Comparison of ENCODE assay signal across 24 mouse cellular contexts in the genomic region with DNA sequence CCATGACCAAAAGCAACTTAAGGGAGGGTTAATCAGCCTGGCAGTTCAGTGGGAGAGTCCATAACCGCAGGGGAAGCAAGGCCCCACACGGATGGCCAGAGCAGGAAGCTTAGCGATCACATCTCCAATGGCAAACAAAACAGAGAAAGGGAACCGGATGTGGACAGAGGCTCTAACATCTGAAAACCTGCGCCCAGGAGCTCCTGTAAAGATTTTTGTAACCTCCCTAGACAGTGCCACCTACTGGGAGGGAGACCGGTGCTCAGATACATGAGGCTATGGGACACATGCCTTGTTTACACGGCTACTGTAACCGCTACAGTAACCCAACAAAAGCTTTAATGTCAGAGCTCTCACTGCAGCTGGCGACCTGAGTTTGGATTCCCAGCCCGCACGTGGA. TPM values are rescaled to one million over a fixed set of nuclear protein-coding genes. Genes with fewer than 3 reads are reported as not detected.
DNase-seq lines count a peak whose midpoint lies in the region; ATAC-seq and TF ChIP-seq lines count a peak whose summit lies in the region.
"Had no signal": no experiment of that assay in that cellular context is flagged by ENCODE, and none has a peak within 500 bp of the region (broad histone marks: within the 10 kb centered on the region; RNA-seq: fewer than 3 reads in every experiment).

No protein-coding gene starts in this region.

- no peaks in the 10 kb centered on the region for H3K4me1 ChIP-seq in forebrain, embryonic 16.5 days (replicated peaks; ENCODE audit: control insufficient read depth, insufficient read depth, low read length)
- no peaks in the 10 kb centered on the region for H3K4me1 ChIP-seq in forebrain, embryonic 15.5 days
- H3K4me1 ChIP-seq in hindbrain, postnatal 0 days (ENCODE audit: insufficient read depth, low read length), result no peaks in the 10 kb centered on the region
- no peaks in the 10 kb centered on the region for H3K4me1 ChIP-seq in hindbrain, embryonic 11.5 days (replicated peaks; ENCODE audit: control insufficient read depth, insufficient read depth, low read length)
- H3K4me1 ChIP-seq in limb, embryonic 11.5 days (ENCODE audit: control insufficient read depth, insufficient read depth, low read length), result no peaks in the 10 kb centered on the region
- H3K4me1 ChIP-seq: forebrain, embryonic 12.5 days; heart, embryonic 12.5 days; limb, embryonic 12.5 days; lung, embryonic 15.5 days; neural tube, embryonic 12.5 days had no signal

- 94% methylated on average over 11 of the region's 11 CpGs for WGBS in forebrain, embryonic 16.5 days
- 91% methylated on average over 11 of the region's 11 CpGs for WGBS in forebrain, embryonic 15.5 days
- WGBS in hindbrain, postnatal 0 days, result 93% methylated on average over 11 of the region's 11 CpGs
- WGBS in hindbrain, embryonic 11.5 days, result 90% methylated on average over 11 of the region's 11 CpGs
- 84% methylated on average over 11 of the region's 11 CpGs for WGBS in limb, embryonic 11.5 days

- TF ChIP-seq CTCF in hindbrain, postnatal 0 days (IDR thresholded peaks at IDR 0.05; ENCODE audit: low read depth), result no peak

- H3K4me2 ChIP-seq in forebrain, embryonic 16.5 days (ENCODE audit: low read length), result no peak overlapping the region
- no peak overlapping the region for H3K4me2 ChIP-seq in forebrain, embryonic 15.5 days (replicated peaks)
- no peak overlapping the region for H3K4me2 ChIP-seq in hindbrain, postnatal 0 days (ENCODE audit: low read depth, low read length)
- no peak overlapping the region for H3K4me2 ChIP-seq in hindbrain, embryonic 11.5 days (replicated peaks; ENCODE audit: low read depth, low read length)
- H3K4me2 ChIP-seq in limb, embryonic 11.5 days (ENCODE audit: low read depth, severe bottlenecking), result no peak overlapping the region
- H3K4me2 ChIP-seq: forebrain, embryonic 12.5 days; heart, embryonic 12.5 days; limb, embryonic 12.5 days; liver, embryonic 15.5 days; lung, embryonic 15.5 days; midbrain, embryonic 11.5 days; neural tube, embryonic 12.5 days had no signal

- no peak overlapping the region for H3K27ac ChIP-seq in forebrain, embryonic 16.5 days (ENCODE audit: low read length)
- H3K27ac ChIP-seq in forebrain, embryonic 15.5 days (replicated peaks), result no peak overlapping the region
- H3K27ac ChIP-seq in hindbrain, postnatal 0 days, result no peak overlapping the region
- H3K27ac ChIP-seq in hindbrain, embryonic 11.5 days (ENCODE audit: low read depth, low read length), result no peak overlapping the region
- no peak overlapping the region for H3K27ac ChIP-seq in limb, embryonic 11.5 days (replicated peaks; ENCODE audit: low read depth, low read length)
- H3K27ac ChIP-seq: forebrain, embryonic 12.5 days; heart, adult 2 months; limb, embryonic 12.5 days; liver, embryonic 15.5 days; lung, embryonic 15.5 days; neural tube, embryonic 12.5 days had no signal

- no peaks in the 10 kb centered on the region for H3K27me3 ChIP-seq in forebrain, embryonic 16.5 days (replicated peaks; ENCODE audit: control insufficient read depth, insufficient read depth, low read length)
- H3K27me3 ChIP-seq in forebrain, embryonic 15.5 days, result no peaks in the 10 kb centered on the region
- H3K27me3 ChIP-seq in hindbrain, postnatal 0 days (ENCODE audit: insufficient read depth, low read length), result no peaks in the 10 kb centered on the region
- no peaks in the 10 kb centered on the region for H3K27me3 ChIP-seq in hindbrain, embryonic 11.5 days (ENCODE audit: control insufficient read depth, insufficient read depth, low read length)
- no peaks in the 10 kb centered on the region for H3K27me3 ChIP-seq in limb, embryonic 11.5 days (ENCODE audit: control insufficient read depth, insufficient read depth, low read length)
- H3K27me3 ChIP-seq: forebrain, embryonic 12.5 days; heart, embryonic 12.5 days; limb, embryonic 12.5 days; liver, embryonic 15.5 days; lung, embryonic 15.5 days; neural tube, embryonic 12.5 days had no signal

- H3K36me3 ChIP-seq in forebrain, embryonic 16.5 days (ENCODE audit: control insufficient read depth, insufficient read depth), result peaks cover 12% of the 10 kb centered on the region
- peaks cover 18% of the 10 kb centered on the region for H3K36me3 ChIP-seq in forebrain, embryonic 15.5 days
- peaks cover 14% of the 10 kb centered on the region; the same call in 1 of the 2 replicates for H3K36me3 ChIP-seq in hindbrain, postnatal 0 days (ENCODE audit: insufficient read depth, low read length)
- H3K36me3 ChIP-seq in hindbrain, embryonic 11.5 days (ENCODE audit: control insufficient read depth, insufficient read depth, low read length), result no peaks in the 10 kb centered on the region
- H3K36me3 ChIP-seq in limb, embryonic 11.5 days (ENCODE audit: control insufficient read depth, insufficient read depth, low read length), result no peaks in the 10 kb centered on the region
- H3K36me3 ChIP-seq: heart, embryonic 12.5 days; limb, embryonic 12.5 days; liver, embryonic 15.5 days; lung, embryonic 15.5 days had no signal

- 0 out of 2 replicates have a peak, but pooled peaks have one; percentile 10 for ATAC-seq in forebrain, embryonic 16.5 days
- ATAC-seq in forebrain, embryonic 15.5 days (replicated peaks), result no peak
- peak; percentile 7; the same call in 1 of the 2 replicates for ATAC-seq in hindbrain, postnatal 0 days
- no peak for ATAC-seq in hindbrain, embryonic 11.5 days (ENCODE audit: low FRiP score)
- peak; percentile 21; the same call in 1 of the 2 replicates for ATAC-seq in limb, embryonic 11.5 days (ENCODE audit: insufficient number of reproducible peaks, low FRiP score, low TSS enrichment, low read depth)

- H3K9me3 ChIP-seq in forebrain, embryonic 16.5 days (ENCODE audit: control insufficient read depth, low read length), result no peaks in the 10 kb centered on the region
- H3K9me3 ChIP-seq in forebrain, embryonic 15.5 days, result no peaks in the 10 kb centered on the region
- H3K9me3 ChIP-seq in hindbrain, postnatal 0 days (ENCODE audit: low read length), result no peaks in the 10 kb centered on the region
- no peaks in the 10 kb centered on the region for H3K9me3 ChIP-seq in hindbrain, embryonic 11.5 days (ENCODE audit: control insufficient read depth, low read length)
- no peaks in the 10 kb centered on the region for H3K9me3 ChIP-seq in limb, embryonic 11.5 days (ENCODE audit: control insufficient read depth, low read length)
- H3K9me3 ChIP-seq: forebrain, embryonic 12.5 days; heart, embryonic 12.5 days; limb, embryonic 12.5 days; liver, embryonic 15.5 days; lung, embryonic 15.5 days; neural tube, embryonic 12.5 days had no signal

- H3K4me3 ChIP-seq in forebrain, embryonic 16.5 days (replicated peaks; ENCODE audit: low read length), result no peak overlapping the region
- no peak overlapping the region for H3K4me3 ChIP-seq in forebrain, embryonic 15.5 days
- no peak overlapping the region for H3K4me3 ChIP-seq in hindbrain, postnatal 0 days (ENCODE audit: low read length)
- no peak overlapping the region for H3K4me3 ChIP-seq in hindbrain, embryonic 11.5 days (ENCODE audit: low read depth, low read length)
- H3K4me3 ChIP-seq in limb, embryonic 11.5 days (ENCODE audit: low read depth, low read length), result no peak overlapping the region
- H3K4me3 ChIP-seq: erythroblast, embryonic 14.5 days; forebrain, embryonic 12.5 days; heart, adult 2 months; heart, embryonic 12.5 days; limb, embryonic 12.5 days; liver, embryonic 15.5 days; lung, embryonic 15.5 days; myocyte; neural tube, embryonic 12.5 days had no signal

- H3K9ac ChIP-seq in forebrain, embryonic 16.5 days (replicated peaks; ENCODE audit: low read depth, low read length), result no peak overlapping the region
- H3K9ac ChIP-seq in forebrain, embryonic 15.5 days (replicated peaks), result no peak overlapping the region
- no peak overlapping the region for H3K9ac ChIP-seq in hindbrain, postnatal 0 days (replicated peaks; ENCODE audit: low read length)
- no peak overlapping the region for H3K9ac ChIP-seq in hindbrain, embryonic 11.5 days (ENCODE audit: low read depth, low read length)
- H3K9ac ChIP-seq in limb, embryonic 11.5 days (ENCODE audit: low read length), result no peak overlapping the region
- H3K9ac ChIP-seq: forebrain, embryonic 12.5 days; heart, embryonic 12.5 days; limb, embryonic 12.5 days; liver, embryonic 15.5 days; lung, embryonic 15.5 days; neural tube, embryonic 12.5 days had no signal

- DNase-seq in hindbrain, postnatal 0 days (ENCODE audit: low spot score), result no peak
- DNase-seq in hindbrain, embryonic 11.5 days (ENCODE audit: low spot score), result no peak
- DNase-seq in ES-CJ7 (ENCODE audit: low read depth, low spot score), result peak; percentile 34
- DNase-seq in limb, embryonic 11.5 days (ENCODE audit: low spot score), result no peak
- DNase-seq in retina, embryonic 14.5 days (ENCODE audit: low spot score), result no peak
- DNase-seq: adrenal gland, adult 8-10 months; cerebellum, adult 2 months; cerebellum, postnatal 14 days; gastrocnemius, postnatal 36 days; heart, adult 2 months; kidney, adult 2 months; kidney, postnatal 4 days had no signal

RNA-seq across cellular contexts. Expression of gene Slain1, which starts 59.2 kb away (rescaled TPM):
- 20.6 and 29.6 TPM in 2 replicates for polyA plus RNA-seq in forebrain, embryonic 16.5 days (2015; fragmentation: Nextera tagmentation; extraction: Ambion mirVana)
- polyA plus RNA-seq in forebrain, embryonic 15.5 days (2015; fragmentation: Nextera tagmentation; extraction: Ambion mirVana), result 31.8 and 35.9 TPM in 2 replicates
- total RNA-seq in hindbrain, postnatal 0 days (2014; rRNA removed), result 59.5 and 60.3 TPM in 2 replicates
- 14.5 and 15.0 TPM in 2 replicates for polyA plus RNA-seq in hindbrain, postnatal 0 days (2015; fragmentation: Nextera tagmentation; extraction: Ambion mirVana)
- 13.3 and 14.9 TPM in 2 replicates for polyA plus RNA-seq in hindbrain, embryonic 11.5 days (2014; fragmentation: Nextera tagmentation; extraction: Ambion mirVana)
- polyA plus RNA-seq in limb, embryonic 11.5 days (2014; fragmentation: Nextera tagmentation; extraction: Ambion mirVana), result 2.1 and 2.6 TPM in 2 replicates
- total RNA-seq: gastrocnemius, adult 18-20 months had no signal
- polyA plus RNA-seq: myocyte had no signal

Comparison
In these comparisons a context has a peak if more than half of its experiments do, and no peak if none do; other contexts are left out.
1. ATAC-seq: peak in forebrain, embryonic 16.5 days (single experiment), hindbrain, postnatal 0 days (single experiment) and limb, embryonic 11.5 days (single experiment); none in forebrain, embryonic 15.5 days (single experiment) and hindbrain, embryonic 11.5 days (single experiment).